Mouse (Mus musculus): Measurements from ENCODE around the gene Pold3.

Gene Pold3

GRCm38 (mm10) chr7:100121376-100121789, at the start of gene Pold3:
TSS of gene Pold3 (minus strand) at chr7:100121565.
- peak; percentile 97 for DNase-seq

GRCm38 (mm10) chr7:100170756-100171155, 49.4 kb upstream of the Pold3 start:
- DNase-seq: no peak

- DNase-seq: no peak
Measured at GRCm38 (mm10) chr7:100168654-100169053, 47.3 kb upstream of the Pold3 start.

DNA sequence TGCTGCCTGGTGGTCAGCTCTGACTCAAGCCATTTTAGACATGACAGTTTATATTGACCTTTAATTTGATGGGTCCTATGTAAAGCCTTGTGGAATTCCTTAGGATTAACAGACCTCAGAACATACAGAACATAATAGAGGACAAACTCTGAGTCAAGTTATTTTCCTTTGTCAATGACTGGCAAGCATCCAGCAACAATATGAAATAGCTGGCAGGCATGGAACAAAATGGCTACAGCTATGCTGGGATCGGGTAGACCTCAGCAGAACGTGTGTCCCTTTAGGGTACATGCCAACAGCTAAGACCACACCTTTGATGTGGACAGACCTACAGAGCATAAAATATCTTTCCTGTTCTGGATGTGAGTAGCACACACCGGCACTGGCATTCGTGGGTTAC, 42.1 kb upstream of the Pold3 start:
- DNase-seq: no peak

DNA sequence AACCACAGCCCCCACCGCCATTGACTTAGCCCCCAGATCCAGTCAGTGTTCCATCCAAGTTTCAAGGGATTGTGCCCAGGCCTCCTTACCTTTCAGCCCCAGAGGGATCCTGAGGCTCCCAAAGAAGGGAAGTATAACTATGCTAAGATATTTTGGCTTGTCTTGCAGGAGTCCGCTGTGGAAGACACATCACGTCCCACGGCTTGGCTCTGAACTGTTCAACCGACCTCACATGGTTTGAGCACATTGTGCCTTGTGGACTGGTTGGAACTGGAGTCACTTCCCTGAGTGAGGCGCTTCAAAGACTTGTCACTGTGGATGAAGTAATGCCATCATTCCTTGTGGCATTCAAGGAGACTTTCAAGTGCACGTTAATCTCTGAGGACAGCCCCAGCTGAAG, 38.6 kb upstream of the Pold3 start:
- no peak for DNase-seq

DNA sequence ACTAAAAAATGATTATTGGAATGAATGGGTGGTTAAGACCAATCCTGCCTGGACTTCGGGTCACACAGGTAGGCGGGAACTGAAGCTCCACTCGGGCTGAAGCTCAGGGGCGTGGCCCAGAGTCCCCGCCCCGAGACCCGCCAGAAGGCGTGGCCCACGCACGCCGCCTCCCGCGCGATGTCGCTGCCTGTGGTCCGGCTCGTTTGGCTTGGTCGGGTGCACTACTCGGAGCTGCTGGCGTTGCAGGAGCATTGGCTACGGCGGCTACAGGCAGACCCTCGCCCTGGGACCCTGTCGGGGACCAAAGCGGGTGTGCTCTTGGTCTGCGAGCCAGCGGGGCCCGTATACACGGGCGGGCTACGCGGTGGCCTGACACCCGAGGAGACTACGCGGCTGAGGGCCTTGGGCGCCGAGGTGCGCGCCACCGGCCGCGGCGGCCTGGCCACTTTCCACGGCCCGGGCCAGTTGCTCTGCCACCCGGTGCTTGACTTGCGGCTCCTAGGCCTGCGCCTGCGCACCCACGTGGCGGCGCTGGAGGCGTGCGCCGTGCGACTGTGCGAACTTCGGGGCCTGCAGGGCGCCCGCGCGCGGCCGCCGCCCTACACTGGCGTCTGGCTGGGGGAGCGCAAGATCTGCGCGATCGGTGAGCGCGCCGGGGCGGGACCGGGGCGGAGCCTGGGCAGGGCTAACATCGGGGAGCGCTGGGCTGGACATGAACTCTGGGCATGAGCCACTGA, 37.9 kb upstream of the Pold3 start, which contains the start of gene Lipt2:
Lipt2 (plus strand) TSS at position 173 of the 737 bp plus-strand sequence.
- DNase-seq: peak; percentile 91

DNA sequence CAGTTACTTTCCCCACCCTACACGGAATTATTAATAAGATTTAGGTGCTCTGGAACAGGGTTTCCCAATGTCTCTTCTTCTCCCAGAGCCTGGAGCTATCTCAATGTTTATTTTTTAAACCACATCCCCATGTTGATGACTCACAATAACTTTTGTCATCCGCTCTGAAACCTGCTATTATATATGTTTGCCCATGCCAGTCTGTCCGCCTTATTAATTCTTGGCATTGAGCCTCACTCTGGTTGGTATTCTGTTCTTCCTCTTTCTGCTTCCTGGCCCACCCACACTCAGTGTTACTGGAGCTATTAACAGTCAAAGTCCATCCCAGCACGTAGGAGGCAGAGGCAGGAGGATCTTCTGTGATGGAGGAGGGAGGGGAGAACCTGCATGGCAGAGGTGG, 36.3 kb upstream of the Pold3 start:
- DNase-seq: no peak

GRCm38 (mm10) chr7:100150626-100151025, 29.3 kb upstream of the Pold3 start:
- no peak for DNase-seq

DNA sequence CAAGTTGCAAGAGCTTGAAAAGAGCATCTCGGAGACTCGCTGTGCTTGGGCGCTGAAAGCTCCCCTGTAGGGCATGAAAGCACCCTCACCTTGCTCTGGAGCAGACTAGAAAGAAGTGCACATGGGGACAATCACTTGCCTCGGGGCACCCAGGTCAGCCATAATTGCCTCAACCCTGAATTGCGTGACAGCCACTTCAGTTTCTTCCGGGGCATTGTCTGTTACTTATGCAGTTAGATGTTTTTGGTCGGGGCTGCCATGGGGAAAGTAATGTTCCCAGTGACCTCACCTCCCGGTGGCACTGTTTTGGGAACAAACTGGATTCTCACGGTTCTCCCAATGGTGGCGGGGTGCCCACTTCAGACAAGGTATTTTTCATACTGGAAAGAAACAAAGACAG, 28.7 kb upstream of the Pold3 start:
- DNase-seq: no peak

DNA sequence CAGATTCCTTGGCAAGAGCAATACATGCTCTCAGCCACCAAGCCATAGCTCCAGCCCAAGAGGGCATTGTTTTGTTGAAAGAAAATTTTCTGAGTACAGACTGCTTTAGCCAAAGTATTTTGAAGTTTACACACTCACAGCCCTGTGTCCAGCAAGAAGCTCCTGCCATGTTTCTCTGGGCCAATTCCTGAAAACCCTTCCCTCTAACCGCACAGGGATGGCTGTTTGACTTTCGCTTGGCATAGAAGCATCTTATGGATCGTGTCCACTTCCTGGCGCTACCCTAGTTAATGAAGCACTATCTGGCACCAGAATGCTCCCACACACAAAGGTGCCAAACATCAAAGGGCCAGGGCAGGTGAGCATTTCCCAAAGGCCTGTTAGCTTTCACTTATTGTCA, 27.2 kb upstream of the Pold3 start:
- DNase-seq: no peak

DNA sequence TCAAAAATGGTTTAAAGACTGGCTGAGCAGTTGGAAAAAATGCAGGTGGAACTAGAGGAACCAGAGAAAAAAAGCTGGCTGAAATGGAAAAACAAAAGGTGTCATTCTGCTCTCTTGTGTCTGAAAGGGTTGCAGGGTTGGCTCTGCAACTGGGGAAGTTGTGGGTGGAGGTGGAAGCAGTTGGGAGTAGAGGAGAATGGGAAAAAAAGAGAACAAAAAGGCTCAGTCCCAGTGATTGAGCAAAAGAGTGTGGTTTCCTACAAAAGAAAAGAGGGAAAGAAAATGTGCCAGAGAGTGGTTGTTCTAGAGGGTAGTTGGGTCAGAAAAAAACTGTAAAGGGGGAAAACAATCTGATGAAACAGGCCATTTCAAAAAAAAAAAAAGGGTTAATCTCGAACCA, 19.2 kb upstream of the Pold3 start:
- no peak for DNase-seq

DNA sequence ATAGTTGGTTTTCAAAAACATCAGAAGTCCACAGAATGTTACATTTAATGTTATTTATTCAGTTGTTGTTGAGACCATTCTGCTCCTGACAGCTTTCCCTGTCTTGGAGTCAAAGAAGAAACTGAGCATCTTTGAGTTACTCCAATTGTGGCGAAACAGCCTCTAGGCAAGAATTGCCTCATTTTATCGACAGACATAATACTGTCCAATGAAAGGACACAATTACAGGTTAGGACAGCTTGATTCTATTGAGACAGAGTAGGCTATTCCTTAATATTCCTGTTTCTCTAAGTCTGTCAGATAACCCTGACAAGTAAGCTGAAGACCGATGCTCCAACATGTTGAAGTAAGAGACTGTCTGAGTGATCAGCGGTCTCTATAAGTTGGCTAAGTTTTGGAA, 16.7 kb upstream of the Pold3 start:
- DNase-seq: no peak

- DNase-seq: no peak
Measured at GRCm38 (mm10) chr7:100137038-100137437, 15.7 kb upstream of the Pold3 start.

- no peak for DNase-seq
Measured at GRCm38 (mm10) chr7:100132379-100132778, 11.0 kb upstream of the Pold3 start.

- DNase-seq: no peak
Measured at GRCm38 (mm10) chr7:100130592-100130991, 9.2 kb upstream of the Pold3 start.

DNA sequence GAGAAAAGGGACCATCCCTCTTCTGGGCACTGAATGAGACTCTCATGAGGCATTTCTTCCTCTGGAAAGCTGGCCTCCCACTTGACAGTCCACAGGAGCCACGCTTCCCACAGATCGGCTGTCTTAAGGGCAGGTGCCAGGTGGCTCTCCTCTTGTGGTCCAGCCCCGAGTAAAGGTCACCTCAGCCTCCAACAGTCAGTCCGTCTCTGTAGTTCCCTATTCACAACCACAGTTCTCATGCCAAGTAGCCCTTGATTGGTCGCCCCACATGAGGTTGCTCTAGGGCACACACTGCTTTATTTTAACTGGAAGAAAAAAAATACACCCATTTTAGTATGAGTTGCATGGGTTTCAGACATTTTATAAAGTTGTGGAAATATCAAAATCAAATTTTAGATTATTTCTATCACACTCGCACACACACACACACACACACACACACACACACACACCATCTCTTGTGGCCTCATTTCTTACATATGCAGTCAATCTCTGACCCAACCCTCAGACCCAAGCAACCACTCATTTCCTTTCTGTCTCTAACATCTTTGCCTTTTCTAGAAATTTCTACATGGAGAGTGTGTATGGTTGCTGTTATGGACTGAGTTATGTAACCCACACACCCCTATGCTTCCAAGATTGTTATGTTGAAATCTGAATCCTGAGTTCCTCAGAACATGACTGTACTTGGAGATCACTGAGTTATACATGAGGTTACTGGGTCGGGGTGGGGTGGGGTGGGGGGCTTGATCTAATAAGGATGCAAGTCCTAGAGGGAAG, 7.1 kb upstream of the Pold3 start:
- DNase-seq: no peak

GRCm38 (mm10) chr7:100126514-100126913, 5.1 kb upstream of the Pold3 start:
- DNase-seq: no peak

- no peak for DNase-seq
Measured at GRCm38 (mm10) chr7:100125166-100125565, 3.8 kb upstream of the Pold3 start.

- peak; percentile 9 for DNase-seq
Measured at GRCm38 (mm10) chr7:100124211-100124610, 2.8 kb upstream of the Pold3 start.

DNA sequence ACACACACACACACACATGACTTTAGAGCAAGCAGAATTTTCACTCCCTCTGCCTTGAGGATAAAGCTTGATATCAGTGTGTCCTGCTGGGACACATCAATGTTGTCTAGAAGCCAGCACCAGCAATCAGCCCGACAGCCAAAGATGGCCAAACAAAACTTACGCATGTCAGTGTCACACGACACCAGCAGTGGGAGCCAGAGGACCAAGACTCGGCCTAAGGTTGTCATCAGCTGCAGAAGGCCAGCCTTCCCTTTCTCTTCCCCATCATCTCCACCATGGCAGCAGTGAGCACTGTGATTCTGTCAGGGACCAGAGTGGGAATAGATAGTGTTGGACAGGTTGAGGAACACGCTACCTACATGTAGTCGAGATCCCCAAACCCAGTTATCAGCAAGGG, 2.1 kb upstream of the Pold3 start:
- no peak for DNase-seq

GRCm38 (mm10) chr7:100120791-100121261, 539 bp downstream of the Pold3 start:
- DNase-seq: no peak

GRCm38 (mm10) chr7:100114279-100114678, 7.1 kb downstream of the Pold3 start:
- DNase-seq: no peak

DNA sequence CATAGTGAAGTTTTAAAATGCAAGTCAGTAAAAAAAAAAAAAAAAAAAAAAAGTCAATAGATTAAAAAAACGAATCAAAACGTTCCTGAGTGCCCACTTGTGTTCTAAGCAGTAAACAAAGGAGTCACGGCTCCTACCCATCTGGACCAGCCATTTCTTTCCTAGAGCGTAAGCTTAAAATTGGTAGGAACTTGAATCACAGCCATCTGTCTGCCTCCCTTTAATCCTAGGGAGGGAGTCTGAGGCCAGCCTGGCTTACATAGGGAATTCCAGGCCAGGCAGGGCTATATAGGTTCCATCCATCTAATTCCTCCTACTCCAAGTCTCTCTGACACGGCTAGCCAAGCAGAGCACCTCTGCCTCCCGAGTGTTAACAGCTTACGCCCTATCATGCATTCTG, 7.5 kb downstream of the Pold3 start:
- DNase-seq: no peak

DNA sequence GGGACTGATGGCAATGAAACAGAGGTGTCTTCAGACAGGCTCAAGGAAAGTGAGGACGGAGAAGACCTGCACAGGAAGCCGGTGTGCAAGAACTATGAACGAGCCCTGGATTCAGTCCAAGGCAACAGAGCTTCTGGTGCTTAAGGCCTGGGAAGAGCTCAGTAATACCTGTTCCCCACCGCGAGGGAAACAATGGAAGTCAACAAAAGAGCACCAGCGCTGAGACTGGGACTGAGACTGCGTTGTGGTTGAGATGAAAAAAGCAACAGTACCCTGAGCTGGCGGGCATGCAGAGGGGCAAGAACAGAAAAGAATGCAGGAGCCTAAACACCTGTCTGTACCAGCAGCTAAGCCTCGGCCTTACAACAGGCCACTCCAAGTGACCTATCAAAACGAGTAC, 9.9 kb downstream of the Pold3 start:
- DNase-seq: no peak

All from cerebellum, adult 11 months (tissue).